Comparison of ENCODE assay signal across 8 mouse cellular contexts in the genomic region with DNA sequence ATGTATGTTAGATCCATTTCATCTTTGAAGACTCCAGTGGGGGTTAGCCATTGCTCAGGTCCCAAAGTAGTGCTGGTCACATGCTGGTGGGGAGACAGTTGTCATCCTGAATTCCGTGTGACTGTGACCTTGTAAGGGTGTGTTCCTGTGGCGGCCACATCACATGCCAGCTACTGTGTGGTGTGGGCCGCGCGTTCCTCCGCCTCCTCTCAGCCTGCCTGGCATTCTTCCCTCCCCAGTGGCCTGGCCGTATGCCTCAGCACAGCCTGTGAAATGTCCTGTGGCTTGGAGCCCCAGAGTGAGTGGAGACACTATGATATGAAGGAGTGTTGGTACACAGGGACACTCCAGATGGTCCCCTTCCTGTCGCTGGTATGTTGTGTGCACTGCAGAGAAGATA. TPM values are rescaled to one million over a fixed set of nuclear protein-coding genes. Genes with fewer than 3 reads are reported as not detected.
DNase-seq lines count a peak whose midpoint lies in the region; ATAC-seq lines count a peak whose summit lies in the region.

No protein-coding gene starts in this region.

- peak overlapping the region; percentile 85; the same call in 1 of the 2 replicates for H3K27ac ChIP-seq in heart, embryonic 10.5 days
- H3K27ac ChIP-seq in midbrain, embryonic 14.5 days (replicated peaks; ENCODE audit: low read depth, low read length) = no peak overlapping the region
- no peak overlapping the region for H3K27ac ChIP-seq in liver, embryonic 11.5 days (ENCODE audit: low read depth, low read length)

- 0 out of 2 replicates have a peak, but pooled peaks cover 4% of the 10 kb centered on the region for H3K36me3 ChIP-seq in heart, embryonic 10.5 days
- no peaks in the 10 kb centered on the region for H3K36me3 ChIP-seq in midbrain, embryonic 14.5 days (ENCODE audit: control insufficient read depth, insufficient read depth, low read length)
- H3K36me3 ChIP-seq in liver, embryonic 11.5 days (ENCODE audit: control insufficient read depth, insufficient read depth, low read length) = no peaks in the 10 kb centered on the region

- no peak for ATAC-seq in midbrain, embryonic 14.5 days (ENCODE audit: low FRiP score, low TSS enrichment)
- ATAC-seq in liver, embryonic 11.5 days (replicated peaks; ENCODE audit: low FRiP score) = no peak

- no peak overlapping the region for H3K9ac ChIP-seq in midbrain, embryonic 14.5 days (replicated peaks; ENCODE audit: low read length)
- no peak overlapping the region for H3K9ac ChIP-seq in liver, embryonic 11.5 days (ENCODE audit: low read depth, low read length)

- no peaks in the 10 kb centered on the region for H3K9me3 ChIP-seq in heart, embryonic 10.5 days
- no peaks in the 10 kb centered on the region for H3K9me3 ChIP-seq in midbrain, embryonic 14.5 days (ENCODE audit: control insufficient read depth, low read length)
- no peaks in the 10 kb centered on the region for H3K9me3 ChIP-seq in liver, embryonic 11.5 days (ENCODE audit: control insufficient read depth, low read length)

- no peak overlapping the region for H3K4me3 ChIP-seq in heart, embryonic 10.5 days
- no peak overlapping the region for H3K4me3 ChIP-seq in midbrain, embryonic 14.5 days (replicated peaks; ENCODE audit: low read depth, low read length)
- no peak overlapping the region for H3K4me3 ChIP-seq in liver, embryonic 11.5 days (ENCODE audit: low read depth, low read length)

- no peak overlapping the region for H3K4me2 ChIP-seq in midbrain, embryonic 14.5 days (ENCODE audit: low read length)
- H3K4me2 ChIP-seq in liver, embryonic 11.5 days = no peak overlapping the region

- peaks cover 68% of the 10 kb centered on the region for H3K4me1 ChIP-seq in heart, embryonic 10.5 days
- H3K4me1 ChIP-seq in midbrain, embryonic 14.5 days (ENCODE audit: control insufficient read depth, insufficient read depth, low read length) = peaks cover 17% of the 10 kb centered on the region; the same call in 1 of the 2 replicates
- H3K4me1 ChIP-seq in liver, embryonic 11.5 days (replicated peaks; ENCODE audit: control insufficient read depth, insufficient read depth, low read length) = peaks cover 20% of the 10 kb centered on the region

- peak; percentile 34 to 45 for DNase-seq in frontal cortex, postnatal 36 days (ENCODE audit: low spot score in 2 of 2)
- no peak for DNase-seq in frontal cortex, postnatal 25 days (ENCODE audit: low spot score in 2 of 2)
- DNase-seq in cerebellum, adult 11-12 months = peak; percentile 94
- DNase-seq in heart, embryonic 10.5 days (ENCODE audit: low spot score) = peak; percentile 79
- peak; percentile 46 to 47 for DNase-seq in layer of hippocampus, postnatal 36 days
- peak; percentile 28 for DNase-seq in right cerebral cortex, postnatal 25 days
- DNase-seq in midbrain, embryonic 14.5 days = no peak
- DNase-seq in liver, embryonic 11.5 days (ENCODE audit: low spot score) = no peak

- H3K27me3 ChIP-seq in heart, embryonic 10.5 days (ENCODE audit: insufficient read depth, poor library complexity, severe bottlenecking) = no peaks in the 10 kb centered on the region
- H3K27me3 ChIP-seq in midbrain, embryonic 14.5 days (ENCODE audit: control insufficient read depth, insufficient read depth, low read length) = no peaks in the 10 kb centered on the region
- no peaks in the 10 kb centered on the region for H3K27me3 ChIP-seq in liver, embryonic 11.5 days (replicated peaks; ENCODE audit: control insufficient read depth, insufficient read depth, low read length)

- 49% methylated on average over 8 of the region's 8 CpGs for WGBS in heart, embryonic 10.5 days
- WGBS in midbrain, embryonic 14.5 days = 83% methylated on average over 8 of the region's 8 CpGs
- WGBS in liver, embryonic 11.5 days = 68% methylated on average over 8 of the region's 8 CpGs

RNA-seq across cellular contexts. Expression of gene Umps, which starts 29.3 kb away (rescaled TPM):
- 52.2 and 76.3 TPM in 2 replicates for polyA plus RNA-seq in heart, embryonic 10.5 days (2016; fragmentation: Nextera tagmentation; extraction: Ambion mirVana)
- total RNA-seq in layer of hippocampus, postnatal 36 days (2021) = 10 to 100 TPM; 17.4 to 19.2 TPM
- 19.7 and 28.4 TPM in 2 replicates for polyA plus RNA-seq in midbrain, embryonic 14.5 days (2014; fragmentation: Nextera tagmentation; extraction: Ambion mirVana)
- 104 and 110 TPM in 2 replicates for polyA plus RNA-seq in liver, embryonic 11.5 days (2014; fragmentation: Nextera tagmentation; extraction: Ambion mirVana)

Comparison
In these comparisons a context has a peak if more than half of its experiments do, and no peak if none do; other contexts are left out.
1. DNase-seq: peak in frontal cortex, postnatal 36 days (2 of 2), cerebellum, adult 11-12 months (single experiment), heart, embryonic 10.5 days (single experiment), layer of hippocampus, postnatal 36 days (2 of 2) and right cerebral cortex, postnatal 25 days (single experiment); none in frontal cortex, postnatal 25 days (0 of 2), midbrain, embryonic 14.5 days (single experiment) and liver, embryonic 11.5 days (single experiment).